Comparison of ENCODE assay signal across 10 mouse cellular contexts in the genomic region with DNA sequence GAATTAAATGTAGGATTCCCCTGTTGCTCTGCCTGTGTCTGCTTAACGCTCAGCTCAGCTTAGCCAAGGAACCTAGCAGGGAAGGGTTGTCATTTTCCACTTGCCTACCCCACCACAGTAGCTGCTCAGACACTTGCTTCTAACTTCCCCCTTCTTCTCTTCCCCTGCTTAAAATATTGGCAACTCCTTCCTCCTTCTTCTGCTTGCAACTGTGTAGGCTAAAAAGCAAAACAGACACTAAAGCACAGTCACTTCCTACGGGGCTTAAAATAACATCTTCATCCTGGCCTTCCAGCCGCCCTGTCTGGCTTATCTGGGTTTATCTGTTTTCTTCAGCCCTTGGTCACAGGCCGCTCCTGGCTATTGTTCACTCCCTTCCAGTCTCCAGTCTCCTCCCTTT. TPM values are rescaled to one million over a fixed set of nuclear protein-coding genes. Genes with fewer than 3 reads are reported as not detected.
DNase-seq lines count a peak whose midpoint lies in the region; ATAC-seq lines count a peak whose summit lies in the region.
"Had no signal": no experiment of that assay in that cellular context is flagged by ENCODE, and none has a peak within 500 bp of the region (broad histone marks: within the 10 kb centered on the region; RNA-seq: fewer than 3 reads in every experiment).

No protein-coding gene starts in this region.

- H3K27me3 ChIP-seq in kidney, embryonic 16.5 days (ENCODE audit: insufficient read depth, low read length), result no peaks in the 10 kb centered on the region
- peaks cover 3% of the 10 kb centered on the region; the same call in 1 of the 2 replicates for H3K27me3 ChIP-seq in forebrain, embryonic 12.5 days
- H3K27me3 ChIP-seq: liver, embryonic 15.5 days had no signal

- no peak for DNase-seq in kidney, adult 8-10 months
- DNase-seq in 416B (ENCODE audit: low read depth) (peak; percentile 81), A20 (ENCODE audit: low read depth, low spot score) (peak; percentile 68)
- DNase-seq in ovary, postnatal 36 days (ENCODE audit: low spot score), result no peak
- no peak for DNase-seq in embryo, embryonic 11 days

- H3K27ac ChIP-seq in kidney, embryonic 16.5 days (ENCODE audit: low read length), result peak overlapping the region; percentile 15; the same call in 1 of the 2 replicates
- no peak overlapping the region; the same call in 1 of the 2 replicates for H3K27ac ChIP-seq in forebrain, embryonic 12.5 days
- H3K27ac ChIP-seq: liver, embryonic 15.5 days had no signal

- H3K9ac ChIP-seq in kidney, embryonic 16.5 days (replicated peaks; ENCODE audit: low read length), result no peak overlapping the region
- H3K9ac ChIP-seq in forebrain, embryonic 12.5 days, result no peak overlapping the region
- H3K9ac ChIP-seq: liver, embryonic 15.5 days had no signal

- H3K9me3 ChIP-seq in kidney, embryonic 16.5 days (ENCODE audit: low read length), result no peaks in the 10 kb centered on the region
- H3K9me3 ChIP-seq in forebrain, embryonic 12.5 days, result no peaks in the 10 kb centered on the region
- H3K9me3 ChIP-seq: liver, embryonic 15.5 days had no signal

- no peaks in the 10 kb centered on the region for H3K36me3 ChIP-seq in kidney, embryonic 16.5 days (ENCODE audit: insufficient read depth, low read length)
- no peaks in the 10 kb centered on the region for H3K36me3 ChIP-seq in forebrain, embryonic 12.5 days (replicated peaks)
- H3K36me3 ChIP-seq: liver, embryonic 15.5 days had no signal

- ATAC-seq in kidney, embryonic 16.5 days (ENCODE audit: low FRiP score, low TSS enrichment), result no peak
- peak; percentile 83 for ATAC-seq in hematopoietic stem cell, adult 5-6 weeks (replicated peaks in 1 of 2; ENCODE audit: insufficient read depth in 1 of 2, low FRiP score in 2 of 2, low TSS enrichment in 1 of 2, low read depth in 1 of 2, poor library complexity in 2 of 2, severe bottlenecking in 2 of 2)
- no peak for ATAC-seq in forebrain, embryonic 12.5 days (ENCODE audit: low FRiP score)

- H3K4me1 ChIP-seq in kidney, embryonic 16.5 days (ENCODE audit: insufficient read depth, low read length), result peaks cover 17% of the 10 kb centered on the region
- H3K4me1 ChIP-seq in forebrain, embryonic 12.5 days, result peaks cover 9% of the 10 kb centered on the region

- H3K4me2 ChIP-seq in kidney, embryonic 16.5 days (replicated peaks; ENCODE audit: low read depth, low read length), result no peak overlapping the region
- H3K4me2 ChIP-seq in forebrain, embryonic 12.5 days, result no peak overlapping the region
- H3K4me2 ChIP-seq: liver, embryonic 15.5 days had no signal

- H3K4me3 ChIP-seq in kidney, embryonic 16.5 days (ENCODE audit: low read length), result no peak overlapping the region
- no peak overlapping the region for H3K4me3 ChIP-seq in forebrain, embryonic 12.5 days (replicated peaks)
- H3K4me3 ChIP-seq: liver, embryonic 15.5 days had no signal

- WGBS in kidney, embryonic 16.5 days, result 26% methylated on average over 4 of the region's 4 CpGs
- WGBS in forebrain, embryonic 12.5 days, result 59% methylated on average over 4 of the region's 4 CpGs

RNA-seq across cellular contexts. Expression of a gene that starts 31.2 kb away (rescaled TPM):
- 0.42 TPM in 1 of 2 replicates, not detected in the other for polyA plus RNA-seq in kidney, embryonic 16.5 days (2015; fragmentation: Nextera tagmentation; extraction: Ambion mirVana)
- total RNA-seq in hematopoietic stem cell, adult 5-6 weeks (2017), result not detected in 2 replicates
- not detected in 2 replicates for polyA plus RNA-seq in forebrain, embryonic 12.5 days (2016; fragmentation: Nextera tagmentation; extraction: Ambion mirVana)
- polyA plus RNA-seq: liver, embryonic 15.5 days; spleen, adult 2 months had no signal

RNA-seq across cellular contexts. Expression of a gene that starts 45.7 kb away (rescaled TPM):
- 6.8 and 7.4 TPM in 2 replicates for polyA plus RNA-seq in kidney, embryonic 16.5 days (2015; fragmentation: Nextera tagmentation; extraction: Ambion mirVana)
- total RNA-seq in hematopoietic stem cell, adult 5-6 weeks (2017), result 0.40 and 1.3 TPM in 2 replicates
- polyA plus RNA-seq in forebrain, embryonic 12.5 days (2016; fragmentation: Nextera tagmentation; extraction: Ambion mirVana), result 5.8 and 6.1 TPM in 2 replicates

RNA-seq across cellular contexts. Expression of a gene that starts 49.2 kb away (rescaled TPM):
- polyA plus RNA-seq in kidney, embryonic 16.5 days (2015; fragmentation: Nextera tagmentation; extraction: Ambion mirVana), result 13.6 and 21.0 TPM in 2 replicates
- 49.5 and 51.0 TPM in 2 replicates for total RNA-seq in hematopoietic stem cell, adult 5-6 weeks (2017)
- polyA plus RNA-seq in forebrain, embryonic 12.5 days (2016; fragmentation: Nextera tagmentation; extraction: Ambion mirVana), result 44.9 and 48.4 TPM in 2 replicates

Comparison
In these comparisons a context has a peak if more than half of its experiments do, and no peak if none do; other contexts are left out.
1. ATAC-seq: peak in hematopoietic stem cell, adult 5-6 weeks (2 of 2); none in kidney, embryonic 16.5 days (single experiment) and forebrain, embryonic 12.5 days (single experiment).
2. DNase-seq: peak in 416B (single experiment) and A20 (single experiment); none in kidney, adult 8-10 months (0 of 2), ovary, postnatal 36 days (single experiment) and embryo, embryonic 11 days (single experiment).